Mouse (Mus musculus) heart, embryonic 15.5 days (tissue): ENCODE data around the gene Olfr1032. TPM values are rescaled to one million over a fixed set of nuclear protein-coding genes. Genes with fewer than 3 reads are reported as not detected.
A peak's percentile ranks its signal among the peaks of the same experiment; 100 is the strongest.
"Not testable (repeated sequence)": the region's sequence is repeated elsewhere in the genome, so short reads cannot be mapped to it uniquely, and the experiment has no call there.

Source experiments
- ATAC-seq: fragments of 200-750 bp; cut with Nextera tagmentation; replicated peaks from 2 replicates; pipeline ENCODE4 v1.8.0; 2017; ENCODE audit warnings: low read depth, moderate TSS enrichment; ENCODE audit not compliant: insufficient number of reproducible peaks, insufficient read depth, low FRiP score
- H3K27ac ChIP-seq: fragments of 300-500 bp; sonication (generic); 2 replicates; pipeline ENCODE4 v1.5.1; 2015; ENCODE audit warnings: mild to moderate bottlenecking, inconsistent platforms
- H3K27me3 ChIP-seq: fragments of 300-500 bp; sonication (generic); 2 replicates; pipeline ENCODE4 v1.6.1; 2015; ENCODE audit warnings: inconsistent platforms
- H3K36me3 ChIP-seq: fragments of 300-500 bp; sonication (generic); 2 replicates; pipeline ENCODE4 v1.6.1; 2015; ENCODE audit warnings: mild to moderate bottlenecking, inconsistent platforms
- H3K4me1 ChIP-seq: fragments of 300-500 bp; sonication (generic); replicated peaks from 2 replicates; pipeline ENCODE4 v1.6.1; 2015; ENCODE audit warnings: inconsistent platforms
- H3K4me2 ChIP-seq: fragments of 300-500 bp; sonication (generic); 2 replicates; pipeline ENCODE4 v1.6.1; 2015; ENCODE audit warnings: inconsistent platforms, mild to moderate bottlenecking, moderate library complexity
- H3K4me3 ChIP-seq: fragments of 300-500 bp; sonication (generic); 2 replicates; pipeline ENCODE4 v1.5.1; 2015; ENCODE audit warnings: mild to moderate bottlenecking, inconsistent platforms
- H3K9ac ChIP-seq: fragments of 300-500 bp; sonication (generic); 2 replicates; pipeline ENCODE4 v1.6.1; 2015; ENCODE audit warnings: mild to moderate bottlenecking, inconsistent platforms
- H3K9me3 ChIP-seq: fragments of 300-500 bp; sonication (generic); replicated peaks from 2 replicates; pipeline ENCODE4 v1.6.1; 2016; ENCODE audit warnings: inconsistent platforms
- WGBS: fragments of 180-500 bp; shearing (Covaris S2); methylation state at CpG from one replicate; pipeline ENCODE4 v1.1.7; 2015; ENCODE audit warnings: mixed read lengths; 5-methylcytosine and 5-hydroxymethylcytosine counted together
- polyA plus RNA-seq: library from polyadenylated mRNA; unstranded; fragments of >200 nt; fragmentation: Nextera tagmentation; extraction: Ambion mirVana; gene quantifications from 2 replicates; pipeline ENCODE4 v1.2.1, GENCODE M21; 2015

Olfr1032 gene
- polyA plus RNA-seq = not detected in 2 replicates

- no peaks in the 10 kb centered on the region for H3K36me3 ChIP-seq
- no peak within 1 kb of the TSS for H3K27ac ChIP-seq
- H3K4me2 ChIP-seq = no peak within 1 kb of the TSS
- H3K9ac ChIP-seq = no peak within 1 kb of the TSS
- H3K9me3 ChIP-seq = no peaks in the 10 kb centered on the region
- WGBS = 77% methylated on average over 7 of the region's 7 CpGs
- H3K27me3 ChIP-seq = no peaks in the 10 kb centered on the region
- no peak within 1 kb of the TSS for H3K4me3 ChIP-seq
- no peaks in the 10 kb centered on the region for H3K4me1 ChIP-seq
- no peak for ATAC-seq
These were observed at the start of gene Olfr1032 for GRCm38 (mm10) chr2:86005240-86005639. TSS of gene Olfr1032 (plus strand) at chr2:86005540.

GRCm38 (mm10) chr2:85973595-85973994, 31.7 kb upstream of the Olfr1032 start, which contains the start of gene Olfr1029:
TSS of gene Olfr1029 (plus strand) at chr2:85973895.
- 80% methylated on average over 2 of the region's 2 CpGs for WGBS

DNA sequence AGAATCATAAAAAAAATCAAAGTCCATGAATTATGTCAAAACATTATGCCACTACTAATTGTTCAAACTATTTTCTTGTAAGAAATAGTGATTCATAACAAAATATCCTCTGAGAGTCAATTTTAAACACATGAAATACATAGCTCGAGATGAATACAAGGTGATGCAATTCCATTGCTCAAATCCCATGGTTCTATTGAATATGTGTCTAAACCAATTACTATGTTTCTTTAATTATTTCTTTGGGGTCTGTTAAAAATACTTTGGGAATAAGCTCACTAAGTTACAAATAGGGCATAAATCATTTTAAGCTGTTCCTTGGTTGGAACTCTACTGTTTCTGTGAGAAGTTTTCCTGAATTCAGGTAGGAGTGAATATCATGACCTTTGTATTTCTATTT, 26.4 kb upstream of the Olfr1032 start, which contains the start of gene Olfr1030:
TSS of gene Olfr1030 (plus strand) at position 301 of the 400 bp plus-strand sequence.
- Histone ChIP-seq H3K4me3 (no peak within 1 kb of the TSS), H3K27ac (no peak within 1 kb of the TSS), H3K27me3 (no peaks in the 10 kb centered on the region), H3K9me3 (no peaks in the 10 kb centered on the region), H3K4me1 (no peaks in the 10 kb centered on the region), H3K36me3 (no peaks in the 10 kb centered on the region), H3K9ac (no peak within 1 kb of the TSS), H3K4me2 (no peak within 1 kb of the TSS)
- 52% methylated on average over 1 of the region's 1 CpGs for WGBS
- no peak for ATAC-seq

More at GRCm38 (mm10) chr2:85973595-85973994, 31.7 kb upstream of the Olfr1032 start, which contains the start of gene Olfr1029:
- H3K27me3 ChIP-seq = no peaks in the 10 kb centered on the region
- H3K9me3 ChIP-seq = no peaks in the 10 kb centered on the region
- H3K27ac ChIP-seq = no peak within 1 kb of the TSS
- H3K36me3 ChIP-seq = no peaks in the 10 kb centered on the region
- H3K9ac ChIP-seq = no peak within 1 kb of the TSS
- no peak for ATAC-seq
- H3K4me3 ChIP-seq = no peak within 1 kb of the TSS
- H3K4me2 ChIP-seq = no peak within 1 kb of the TSS
- no peaks in the 10 kb centered on the region for H3K4me1 ChIP-seq

DNA sequence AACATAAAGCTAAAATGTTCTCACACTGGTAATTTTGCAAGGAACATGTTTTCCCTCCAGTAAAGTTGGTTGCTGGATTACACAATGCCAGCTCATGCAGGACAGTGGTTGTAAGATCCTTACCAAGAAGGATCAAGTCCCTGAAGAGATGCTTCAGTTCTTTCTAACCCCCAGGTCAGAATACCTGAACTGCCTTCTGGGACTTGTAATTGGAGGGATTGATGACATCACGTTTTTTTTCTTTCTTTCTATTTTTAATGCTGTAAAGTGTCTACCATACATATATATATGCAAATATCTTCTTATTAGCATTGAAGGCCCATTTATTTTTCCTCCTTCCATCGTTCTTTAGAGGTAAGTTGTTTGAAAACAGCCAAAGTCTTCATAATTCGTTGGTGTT, 15.3 kb upstream of the Olfr1032 start, which contains the start of gene Olfr1031:
TSS of gene Olfr1031 (plus strand) at position 301 of the 400 bp plus-strand sequence.
- no peak within 1 kb of the TSS for H3K27ac ChIP-seq
- WGBS = 51% methylated on average over 3 of the region's 3 CpGs

DNA sequence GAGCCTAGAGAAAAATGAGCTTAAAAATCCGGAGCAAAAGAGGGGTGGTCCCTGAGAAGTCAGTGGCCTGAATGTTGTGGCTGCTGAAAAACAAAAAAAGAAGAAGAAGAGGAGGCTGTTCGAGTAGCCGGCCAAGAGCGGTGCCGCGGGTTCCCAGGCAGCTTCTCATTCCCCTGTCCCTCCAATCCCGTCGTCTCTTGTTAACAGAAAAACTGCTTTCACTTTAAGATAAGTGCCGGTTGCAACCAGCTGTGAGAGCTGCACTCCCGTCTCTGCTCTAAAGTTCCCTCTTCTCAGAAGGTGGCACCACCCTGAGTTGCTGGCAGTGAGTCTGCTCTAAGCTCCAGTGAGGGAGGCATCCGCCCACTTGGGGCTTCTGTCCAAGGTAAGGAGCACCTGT, 15.1 kb downstream of the Olfr1032 start, which contains the start of gene Olfr1033:
TSS of gene Olfr1033 (plus strand) at position 228 of the 400 bp plus-strand sequence.
- not testable (repeated sequence) for ATAC-seq, H3K27me3 ChIP-seq, H3K4me1 ChIP-seq, H3K9me3 ChIP-seq, H3K36me3 ChIP-seq
- Histone ChIP-seq H3K9ac (peak within 1 kb of the TSS; percentile 53), H3K4me2 (peak within 1 kb of the TSS; percentile 63), H3K27ac (peak within 1 kb of the TSS; percentile 80), H3K4me3 (peak within 1 kb of the TSS; percentile 47)
- WGBS = 0% methylated on average over 11 of the region's 11 CpGs

More for the DNA sequence above, 15.3 kb upstream of the Olfr1032 start, which contains the start of gene Olfr1031:
- Histone ChIP-seq H3K4me2 (no peak within 1 kb of the TSS), H3K9me3 (no peaks in the 10 kb centered on the region), H3K36me3 (no peaks in the 10 kb centered on the region), H3K27me3 (no peaks in the 10 kb centered on the region), H3K9ac (no peak within 1 kb of the TSS), H3K4me3 (no peak within 1 kb of the TSS), H3K4me1 (no peaks in the 10 kb centered on the region)
- no peak for ATAC-seq

GRCm38 (mm10) chr2:86021518-86021917, 16.2 kb downstream of the Olfr1032 start:
- not testable (repeated sequence) for H3K4me3 ChIP-seq, H3K9me3 ChIP-seq, H3K36me3 ChIP-seq, H3K9ac ChIP-seq, H3K27ac ChIP-seq, H3K4me2 ChIP-seq, ATAC-seq, H3K4me1 ChIP-seq, H3K27me3 ChIP-seq
- WGBS = 25% methylated on average over 5 of the region's 9 CpGs

- Histone ChIP-seq H3K4me2 (no peak within 1 kb of the TSS), H3K4me1 (no peaks in the 10 kb centered on the region), H3K9me3 (no peaks in the 10 kb centered on the region), H3K9ac (no peak within 1 kb of the TSS), H3K27ac (no peak within 1 kb of the TSS), H3K36me3 (no peaks in the 10 kb centered on the region), H3K4me3 (no peak within 1 kb of the TSS), H3K27me3 (no peaks in the 10 kb centered on the region)
- ATAC-seq = no peak
These were observed 40.2 kb downstream of the Olfr1032 start, which contains the start of gene Olfr1034 for GRCm38 (mm10) chr2:86045561-86045960. TSS of gene Olfr1034 (plus strand) at chr2:86045861.

DNA sequence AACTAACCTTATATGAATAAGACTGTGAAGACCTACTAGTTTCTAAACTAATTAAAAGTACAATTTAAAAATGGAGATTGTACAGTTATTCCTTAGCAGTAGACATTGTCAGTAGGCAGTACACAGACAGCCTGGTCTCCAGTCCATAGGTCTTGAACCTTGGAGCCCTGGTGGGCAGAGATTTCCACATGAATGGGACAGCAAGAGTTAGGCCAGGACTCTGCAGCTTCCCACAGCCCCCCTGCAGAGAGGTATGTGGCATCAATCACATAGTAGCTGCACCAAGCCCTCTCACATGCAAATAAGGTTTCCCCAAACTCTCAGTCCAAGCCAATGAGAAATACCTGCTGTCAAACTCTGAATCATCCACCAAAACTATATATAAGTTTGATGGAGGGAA, 45.4 kb downstream of the Olfr1032 start:
- H3K36me3 ChIP-seq, H3K4me2 ChIP-seq, H3K27me3 ChIP-seq, ATAC-seq, H3K9ac ChIP-seq, H3K4me3 ChIP-seq, H3K4me1 ChIP-seq, H3K27ac ChIP-seq, H3K9me3 ChIP-seq: not testable (repeated sequence)

Other genes with a start within 250 kb of the Olfr1032 start
- gene Olfr1012, start 242.8 kb upstream of the Olfr1032 start, polyA plus RNA-seq = not detected in 2 replicates
- gene Olfr1013, start 238.4 kb upstream of the Olfr1032 start, polyA plus RNA-seq = not detected in 2 replicates
- gene Olfr1014, start 232.8 kb upstream of the Olfr1032 start, polyA plus RNA-seq = not detected in 2 replicates
- not detected in 2 replicates for gene Olfr1015, start 223.5 kb upstream of the Olfr1032 start, polyA plus RNA-seq
- gene Olfr1016, start 203.0 kb upstream of the Olfr1032 start, polyA plus RNA-seq = not detected in 2 replicates
- gene Olfr1018, start 187.1 kb upstream of the Olfr1032 start, polyA plus RNA-seq = not detected in 2 replicates
- gene Olfr1019, start 160.1 kb upstream of the Olfr1032 start, polyA plus RNA-seq = not detected in 2 replicates
- not detected in 2 replicates for gene Olfr1020, start 158.5 kb upstream of the Olfr1032 start, polyA plus RNA-seq
- not detected in 2 replicates for gene Olfr1022, start 136.9 kb upstream of the Olfr1032 start, polyA plus RNA-seq
- gene Olfr1023, start 119.9 kb upstream of the Olfr1032 start, polyA plus RNA-seq = not detected in 2 replicates
- gene Olfr1024, start 100.5 kb upstream of the Olfr1032 start, polyA plus RNA-seq = not detected in 2 replicates
- gene Olfr1025-ps1, start 90.3 kb upstream of the Olfr1032 start, polyA plus RNA-seq = not detected in 2 replicates
- not detected in 2 replicates for gene Olfr1026, start 84.0 kb upstream of the Olfr1032 start, polyA plus RNA-seq
- gene Olfr1028, start 55.1 kb upstream of the Olfr1032 start, polyA plus RNA-seq = not detected in 2 replicates
- not detected in 2 replicates for gene Olfr1029, start 31.6 kb upstream of the Olfr1032 start, polyA plus RNA-seq
- gene Olfr1030, start 26.3 kb upstream of the Olfr1032 start, polyA plus RNA-seq = not detected in 2 replicates
- gene Olfr1031, start 15.2 kb upstream of the Olfr1032 start, polyA plus RNA-seq = not detected in 2 replicates
- gene Olfr1033, start 15.1 kb downstream of the Olfr1032 start, polyA plus RNA-seq = 7.7 and 9.0 TPM in 2 replicates
- 0.04 and 0.11 TPM in 2 replicates for gene Olfr1034, start 40.3 kb downstream of the Olfr1032 start, polyA plus RNA-seq
- not detected in 2 replicates for gene Olfr1036, start 68.5 kb downstream of the Olfr1032 start, polyA plus RNA-seq
- not detected in 2 replicates for gene Olfr1037, start 81.8 kb downstream of the Olfr1032 start, polyA plus RNA-seq
- not detected in 2 replicates for gene Olfr1039, start 130.4 kb downstream of the Olfr1032 start, polyA plus RNA-seq
- gene Olfr1040, start 141.2 kb downstream of the Olfr1032 start, polyA plus RNA-seq = not detected in 2 replicates
- gene Olfr1042, start 156.3 kb downstream of the Olfr1032 start, polyA plus RNA-seq = not detected in 2 replicates
- not detected in 2 replicates for gene Olfr1043, start 162.0 kb downstream of the Olfr1032 start, polyA plus RNA-seq
- gene Olfr1044, start 172.3 kb downstream of the Olfr1032 start, polyA plus RNA-seq = not detected in 2 replicates
- not detected in 2 replicates for gene Olfr52, start 180.1 kb downstream of the Olfr1032 start, polyA plus RNA-seq
- gene Olfr1045, start 197.5 kb downstream of the Olfr1032 start, polyA plus RNA-seq = not detected in 2 replicates
- not detected in 2 replicates for gene Olfr1046, start 213.8 kb downstream of the Olfr1032 start, polyA plus RNA-seq
- gene Olfr1047, start 225.9 kb downstream of the Olfr1032 start, polyA plus RNA-seq = not detected in 2 replicates
- not detected in 2 replicates for gene Olfr1048, start 234.7 kb downstream of the Olfr1032 start, polyA plus RNA-seq